ENCODE assay signal across 8 mouse cellular contexts in genomic region chr7:45567112-45567779, GRCm38 (mm10). TPM values are rescaled to one million over a fixed set of nuclear protein-coding genes. Genes with fewer than 3 reads are reported as not detected.
DNase-seq lines count a peak whose midpoint lies in the region; ATAC-seq and TF ChIP-seq lines count a peak whose summit lies in the region.

No protein-coding gene starts in this region.

- peaks cover 7% of the 10 kb centered on the region; the same call in 1 of the 2 replicates for H3K4me1 ChIP-seq in forebrain, embryonic 11.5 days (replicated peaks; ENCODE audit: control insufficient read depth, insufficient read depth, low read length)
- H3K4me1 ChIP-seq in limb, embryonic 10.5 days = peaks cover 48% of the 10 kb centered on the region
- peaks cover 5% of the 10 kb centered on the region; the same call in 1 of the 2 replicates for H3K4me1 ChIP-seq in neural tube, embryonic 14.5 days (ENCODE audit: control insufficient read depth, insufficient read depth, low read length)

- no peak for DNase-seq in left cerebral cortex, adult 2 months (ENCODE audit: extremely low spot score in 1 of 2, low spot score in 2 of 2)
- DNase-seq in left cerebral cortex, postnatal 14 days (ENCODE audit: low spot score in 2 of 2) = no peak
- peak; percentile 30 for DNase-seq in forebrain, embryonic 11.5 days (ENCODE audit: low spot score)
- no peak for DNase-seq in limb, embryonic 10.5 days (ENCODE audit: low spot score)
- DNase-seq in ovary, postnatal 10 days (ENCODE audit: low spot score) = no peak
- no peak for DNase-seq in spleen, adult 12 weeks (ENCODE audit: low spot score)
- DNase-seq in adrenal gland, adult 18-20 months (ENCODE audit: low spot score in 2 of 2) = no peak

- no peak for TF ChIP-seq CTCF in left cerebral cortex, adult 2 months (IDR thresholded peaks at IDR 0.05)

- H3K4me2 ChIP-seq in forebrain, embryonic 11.5 days (ENCODE audit: low read depth, low read length, severe bottlenecking) = no peak overlapping the region
- H3K4me2 ChIP-seq in neural tube, embryonic 14.5 days (ENCODE audit: low read depth, low read length) = peak overlapping the region; percentile 72; the same call in 1 of the 2 replicates

- no peaks in the 10 kb centered on the region for H3K27me3 ChIP-seq in forebrain, embryonic 11.5 days (ENCODE audit: control insufficient read depth, insufficient read depth, low read length)
- H3K27me3 ChIP-seq in limb, embryonic 10.5 days (ENCODE audit: low read depth, poor library complexity, severe bottlenecking) = no peaks in the 10 kb centered on the region
- H3K27me3 ChIP-seq in neural tube, embryonic 14.5 days (ENCODE audit: control insufficient read depth, insufficient read depth, low read length) = no peaks in the 10 kb centered on the region; the same call in 1 of the 2 replicates

- intact Hi-C loops in left cerebral cortex, adult 2 months (cut with DNase I) = no loop called here
- intact Hi-C loops in left cerebral cortex, postnatal 14 days (cut with DNase I) = no loop called here

- H3K4me3 ChIP-seq in left cerebral cortex, adult 2 months = no peak overlapping the region; the same call in 1 of the 2 replicates
- no peak overlapping the region for H3K4me3 ChIP-seq in forebrain, embryonic 11.5 days (ENCODE audit: low read depth, low read length)
- peak overlapping the region; percentile 55 for H3K4me3 ChIP-seq in limb, embryonic 10.5 days
- no peak overlapping the region for H3K4me3 ChIP-seq in neural tube, embryonic 14.5 days (ENCODE audit: low read depth, low read length)

- 68% methylated on average over 8 of the region's 8 CpGs for WGBS in forebrain, embryonic 11.5 days
- WGBS in limb, embryonic 10.5 days = 70% methylated on average over 8 of the region's 8 CpGs
- WGBS in neural tube, embryonic 14.5 days = 68% methylated on average over 8 of the region's 8 CpGs

- ATAC-seq in forebrain, embryonic 11.5 days (replicated peaks; ENCODE audit: low FRiP score) = no peak
- no peak for ATAC-seq in neural tube, embryonic 14.5 days (ENCODE audit: low read depth)

- H3K27ac ChIP-seq in left cerebral cortex, adult 2 months = peak overlapping the region; percentile 86
- no peak overlapping the region; the same call in 1 of the 2 replicates for H3K27ac ChIP-seq in forebrain, embryonic 11.5 days (ENCODE audit: low read depth, low read length)
- H3K27ac ChIP-seq in limb, embryonic 10.5 days = peak overlapping the region; percentile 89
- peak overlapping the region; percentile 58; the same call in 1 of the 2 replicates for H3K27ac ChIP-seq in neural tube, embryonic 14.5 days (ENCODE audit: low read depth, low read length)

- H3K9me3 ChIP-seq in forebrain, embryonic 11.5 days (ENCODE audit: control insufficient read depth, low read length) = no peaks in the 10 kb centered on the region
- no peaks in the 10 kb centered on the region for H3K9me3 ChIP-seq in limb, embryonic 10.5 days (replicated peaks)
- H3K9me3 ChIP-seq in neural tube, embryonic 14.5 days (ENCODE audit: control insufficient read depth, low read length) = no peaks in the 10 kb centered on the region

- no peaks in the 10 kb centered on the region for H3K36me3 ChIP-seq in forebrain, embryonic 11.5 days (ENCODE audit: control insufficient read depth, insufficient read depth, low read length)
- H3K36me3 ChIP-seq in limb, embryonic 10.5 days = no peaks in the 10 kb centered on the region
- no peaks in the 10 kb centered on the region for H3K36me3 ChIP-seq in neural tube, embryonic 14.5 days (ENCODE audit: control insufficient read depth, insufficient read depth, low read length)

- H3K9ac ChIP-seq in forebrain, embryonic 11.5 days (ENCODE audit: low read length) = no peak overlapping the region
- no peak overlapping the region for H3K9ac ChIP-seq in neural tube, embryonic 14.5 days (replicated peaks; ENCODE audit: low read depth, low read length)

RNA-seq across cellular contexts. Expression of gene Bcat2, which starts 2.7 kb away (rescaled TPM):
- 10 to 100 TPM; 25.4 to 26.2 TPM for total RNA-seq in left cerebral cortex, adult 2 months (2021)
- total RNA-seq in left cerebral cortex, postnatal 14 days (2021) = 10 to 100 TPM; 22.6 to 25.2 TPM
- 24.8 and 25.7 TPM in 2 replicates for polyA plus RNA-seq in forebrain, embryonic 11.5 days (2014; fragmentation: Nextera tagmentation; extraction: Ambion mirVana)
- 65.8 and 68.0 TPM in 2 replicates for polyA plus RNA-seq in limb, embryonic 10.5 days (2016; fragmentation: Nextera tagmentation; extraction: Ambion mirVana)
- polyA plus RNA-seq in neural tube, embryonic 14.5 days (2014; fragmentation: Nextera tagmentation; extraction: Ambion mirVana) = 15.8 and 19.2 TPM in 2 replicates
- total RNA-seq in adrenal gland, adult 18-20 months (2021) = 100 to 1,000 TPM; 164 to 265 TPM

RNA-seq across cellular contexts. Expression of gene Hsd17b14, which starts 12.6 kb away (rescaled TPM):
- total RNA-seq in left cerebral cortex, adult 2 months (2021) = under 1 TPM; 0.61 to 0.68 TPM
- total RNA-seq in left cerebral cortex, postnatal 14 days (2021) = not detected
- polyA plus RNA-seq in forebrain, embryonic 11.5 days (2014; fragmentation: Nextera tagmentation; extraction: Ambion mirVana) = 0.25 and 1.2 TPM in 2 replicates
- 1.0 and 1.1 TPM in 2 replicates for polyA plus RNA-seq in limb, embryonic 10.5 days (2016; fragmentation: Nextera tagmentation; extraction: Ambion mirVana)
- polyA plus RNA-seq in neural tube, embryonic 14.5 days (2014; fragmentation: Nextera tagmentation; extraction: Ambion mirVana) = 0.40 and 0.60 TPM in 2 replicates
- 1 to 10 TPM in 1 of 2 experiments, under 1 TPM in 1; 0.83 to 3.0 TPM for total RNA-seq in adrenal gland, adult 18-20 months (2021)

RNA-seq across cellular contexts. Expression of gene Plekha4, which starts 41.1 kb away (rescaled TPM):
- 1 to 10 TPM; 4.2 to 5.1 TPM for total RNA-seq in left cerebral cortex, adult 2 months (2021)
- total RNA-seq in left cerebral cortex, postnatal 14 days (2021) = 1 to 10 TPM; 1.0 to 2.4 TPM
- 0.80 and 1.5 TPM in 2 replicates for polyA plus RNA-seq in forebrain, embryonic 11.5 days (2014; fragmentation: Nextera tagmentation; extraction: Ambion mirVana)
- 0.43 and 1.0 TPM in 2 replicates for polyA plus RNA-seq in limb, embryonic 10.5 days (2016; fragmentation: Nextera tagmentation; extraction: Ambion mirVana)
- 0.54 and 3.2 TPM in 2 replicates for polyA plus RNA-seq in neural tube, embryonic 14.5 days (2014; fragmentation: Nextera tagmentation; extraction: Ambion mirVana)
- total RNA-seq in adrenal gland, adult 18-20 months (2021) = 1 to 10 TPM; 2.5 to 2.7 TPM

RNA-seq across cellular contexts. Expression of gene Ppp1r15a, which starts 41.2 kb away (rescaled TPM):
- total RNA-seq in left cerebral cortex, adult 2 months (2021) = 10 to 100 TPM; 25.2 to 29.3 TPM
- total RNA-seq in left cerebral cortex, postnatal 14 days (2021) = 10 to 100 TPM; 24.2 to 33.3 TPM
- 17.4 and 17.8 TPM in 2 replicates for polyA plus RNA-seq in forebrain, embryonic 11.5 days (2014; fragmentation: Nextera tagmentation; extraction: Ambion mirVana)
- 22.4 and 25.7 TPM in 2 replicates for polyA plus RNA-seq in limb, embryonic 10.5 days (2016; fragmentation: Nextera tagmentation; extraction: Ambion mirVana)
- polyA plus RNA-seq in neural tube, embryonic 14.5 days (2014; fragmentation: Nextera tagmentation; extraction: Ambion mirVana) = 14.0 and 14.2 TPM in 2 replicates
- total RNA-seq in adrenal gland, adult 18-20 months (2021) = 10 to 100 TPM; 47.1 to 48.6 TPM

RNA-seq across cellular contexts. Expression of gene Fgf21, which starts 48.0 kb away (rescaled TPM):
- total RNA-seq in left cerebral cortex, adult 2 months (2021) = not detected
- total RNA-seq in left cerebral cortex, postnatal 14 days (2021) = not detected
- polyA plus RNA-seq in forebrain, embryonic 11.5 days (2014; fragmentation: Nextera tagmentation; extraction: Ambion mirVana) = not detected in 2 replicates
- polyA plus RNA-seq in limb, embryonic 10.5 days (2016; fragmentation: Nextera tagmentation; extraction: Ambion mirVana) = not detected in 2 replicates
- not detected in 2 replicates for polyA plus RNA-seq in neural tube, embryonic 14.5 days (2014; fragmentation: Nextera tagmentation; extraction: Ambion mirVana)
- total RNA-seq in adrenal gland, adult 18-20 months (2021) = 1 to 10 TPM in 1 of 2 experiments, not detected in 1; 1.4 TPM

Comparison
In these comparisons a context has a peak if more than half of its experiments do, and no peak if none do; other contexts are left out.
1. RNA of gene Bcat2, which starts 2.7 kb away (total RNA-seq): 164 to 265 TPM in adrenal gland, adult 18-20 months; 25.4 to 26.2 TPM in left cerebral cortex, adult 2 months and 22.6 to 25.2 TPM in left cerebral cortex, postnatal 14 days; every median in the first group is over 4 times any median in the second.